Mouse (Mus musculus) liver, postnatal 0 days (tissue): ENCODE data around the gene Pimreg. TPM values are rescaled to one million over a fixed set of nuclear protein-coding genes. Genes with fewer than 3 reads are reported as not detected.

Experiments used
- ATAC-seq: fragments of 200-750 bp; cut with Nextera tagmentation; 2 replicates; pipeline ENCODE4 v1.8.0; 2017; ENCODE audit warnings: mild to moderate bottlenecking, moderate library complexity
- DNase-seq: peaks from one replicate; pipeline ENCODE4 v3.0.0-alpha.2; 2016
- H3K27ac ChIP-seq: fragments of 300-500 bp; sonication (generic); 2 replicates; pipeline ENCODE4 v1.5.1; 2014; ENCODE audit warnings: antibody characterized with exemption, moderate library complexity, mild to moderate bottlenecking, low read depth
- H3K27me3 ChIP-seq: fragments of 300-500 bp; sonication (generic); 2 replicates; pipeline ENCODE4 v1.6.1; 2014; ENCODE audit warnings: low read length, control low read depth, mixed read lengths; ENCODE audit not compliant: insufficient read depth
- H3K36me3 ChIP-seq: fragments of 300-500 bp; sonication (generic); replicated peaks from 2 replicates; pipeline ENCODE4 v1.6.1; 2014; ENCODE audit warnings: mild to moderate bottlenecking, control low read depth, low read length, moderate library complexity, mixed read lengths; ENCODE audit not compliant: insufficient read depth
- H3K4me1 ChIP-seq: fragments of 300-500 bp; sonication (generic); 2 replicates; pipeline ENCODE4 v1.6.1; 2014; ENCODE audit warnings: antibody characterized with exemption, mild to moderate bottlenecking, control low read depth; ENCODE audit not compliant: insufficient read depth
- H3K4me2 ChIP-seq: fragments of 300-500 bp; sonication (generic); 2 replicates; pipeline ENCODE4 v1.6.1; 2014; ENCODE audit warnings: low read depth, mild to moderate bottlenecking, low read length, moderate library complexity, mixed read lengths
- H3K4me3 ChIP-seq: fragments of 300-500 bp; sonication (generic); 2 replicates; pipeline ENCODE4 v1.5.1; 2014; ENCODE audit warnings: low read depth, low read length
- H3K9ac ChIP-seq: fragments of 300-500 bp; sonication (generic); replicated peaks from 2 replicates; pipeline ENCODE4 v1.6.1; 2014; ENCODE audit warnings: mild to moderate bottlenecking, moderate library complexity
- H3K9me3 ChIP-seq: fragments of 300-500 bp; sonication (generic); 2 replicates; pipeline ENCODE4 v1.6.1; 2016; ENCODE audit warnings: mild to moderate bottlenecking, control low read depth, low read length, mixed read lengths
- CTCF ChIP-seq: sonication (generic); IDR thresholded peaks from 2 replicates; pipeline ENCODE4 v1.5.1; 2016; ENCODE audit warnings: antibody characterized with exemption, low read depth
- EP300 ChIP-seq: IDR thresholded peaks from 2 replicates; pipeline ENCODE4 v1.6.1; 2016; ENCODE audit warnings: antibody characterized with exemption, low read depth, mild to moderate bottlenecking
- WGBS: fragments of 180-500 bp; shearing (Covaris S2); extraction: QIAGEN DNeasy Blood & Tissue Kit; methylation state at CpG from one replicate; pipeline ENCODE4 v1.1.7; 2014; ENCODE audit not compliant: insufficient replicate concordance; 5-methylcytosine and 5-hydroxymethylcytosine counted together
- polyA plus RNA-seq: library from polyadenylated mRNA; unstranded; fragments of >200 nt; fragmentation: Nextera tagmentation; extraction: Ambion mirVana; gene quantifications from 2 replicates; pipeline ENCODE4 v1.2.1, GENCODE M21; 2015

Gene Pimreg
- polyA plus RNA-seq, 1 experiment from 2014 or later, result 7.0 TPM

DNA sequence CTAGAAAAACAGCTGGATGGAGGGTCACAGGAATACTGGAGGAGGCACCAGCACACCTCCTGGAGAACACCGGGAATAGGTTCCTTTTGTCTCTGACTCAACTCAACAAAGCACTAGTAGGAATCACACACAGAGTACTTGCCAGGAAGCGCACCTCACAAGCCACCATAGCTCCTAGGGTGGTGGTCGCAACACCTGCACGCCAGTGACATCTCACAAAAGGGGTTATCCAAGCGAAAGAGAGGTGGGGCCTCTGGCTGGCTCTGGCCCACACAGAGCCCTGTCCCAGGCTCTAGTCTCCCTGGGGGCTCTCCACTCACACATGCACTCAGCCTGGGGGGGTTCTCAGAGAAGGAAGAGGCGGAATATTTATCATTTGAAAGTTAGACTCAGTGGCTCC is 6.9 kb downstream of the Pimreg start:
- H3K9me3 ChIP-seq, result no peaks in the 10 kb centered on the region
- H3K4me2 ChIP-seq, result no peak overlapping the region
- WGBS, result 57% methylated on average over 6 of the region's 6 CpGs
- no peak overlapping the region for H3K4me3 ChIP-seq
- no peaks in the 10 kb centered on the region for H3K36me3 ChIP-seq
- TF ChIP-seq EP300 (no peak), CTCF (no peak)
- no peak overlapping the region for H3K9ac ChIP-seq
- H3K27me3 ChIP-seq, result peaks cover 26% of the 10 kb centered on the region
- ATAC-seq, result no peak
- H3K27ac ChIP-seq, result no peak overlapping the region
- peaks cover 8% of the 10 kb centered on the region; the same call in 1 of the 2 replicates for H3K4me1 ChIP-seq
- no peak for DNase-seq

DNA sequence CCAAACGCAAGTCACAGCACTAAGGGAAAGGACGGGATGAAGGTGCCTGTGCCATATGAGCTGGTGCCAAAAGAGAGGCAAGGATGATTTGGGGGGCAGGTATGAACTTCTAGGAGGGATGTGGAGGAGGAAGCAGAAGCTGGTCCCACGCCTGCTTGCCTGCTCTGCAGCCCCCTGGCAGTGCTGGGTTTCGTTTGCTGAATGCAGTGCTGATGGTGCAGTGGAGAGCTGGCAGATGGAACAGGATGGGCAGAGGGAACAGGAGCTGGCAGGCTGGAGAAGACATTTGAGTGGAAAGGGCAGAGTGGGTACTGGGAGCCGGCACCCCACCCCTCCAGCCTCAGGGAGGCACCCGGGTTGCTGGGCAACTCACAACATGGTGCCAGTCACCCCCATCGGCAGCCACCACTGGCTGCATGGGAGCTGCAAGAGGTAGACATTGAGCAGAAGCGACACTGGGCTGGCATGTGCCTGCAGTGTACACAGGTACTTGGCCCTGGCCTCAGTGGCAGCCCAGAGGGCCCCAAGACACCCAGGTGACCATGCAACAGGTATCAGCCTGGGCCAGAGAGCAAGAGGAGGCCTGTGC is 7.4 kb downstream of the Pimreg start:
- 67% methylated on average over 8 of the region's 8 CpGs for WGBS
- H3K4me2 ChIP-seq, result no peak overlapping the region
- H3K27me3 ChIP-seq, result peaks cover 26% of the 10 kb centered on the region
- no peak overlapping the region for H3K9ac ChIP-seq
- ATAC-seq, result no peak
- H3K9me3 ChIP-seq, result no peaks in the 10 kb centered on the region
- H3K4me3 ChIP-seq, result no peak overlapping the region
- no peak for DNase-seq
- H3K36me3 ChIP-seq, result no peaks in the 10 kb centered on the region
- peaks cover 8% of the 10 kb centered on the region; the same call in 1 of the 2 replicates for H3K4me1 ChIP-seq
- H3K27ac ChIP-seq, result no peak overlapping the region
- no peak for TF ChIP-seq CTCF
- TF ChIP-seq EP300, result no peak

DNA sequence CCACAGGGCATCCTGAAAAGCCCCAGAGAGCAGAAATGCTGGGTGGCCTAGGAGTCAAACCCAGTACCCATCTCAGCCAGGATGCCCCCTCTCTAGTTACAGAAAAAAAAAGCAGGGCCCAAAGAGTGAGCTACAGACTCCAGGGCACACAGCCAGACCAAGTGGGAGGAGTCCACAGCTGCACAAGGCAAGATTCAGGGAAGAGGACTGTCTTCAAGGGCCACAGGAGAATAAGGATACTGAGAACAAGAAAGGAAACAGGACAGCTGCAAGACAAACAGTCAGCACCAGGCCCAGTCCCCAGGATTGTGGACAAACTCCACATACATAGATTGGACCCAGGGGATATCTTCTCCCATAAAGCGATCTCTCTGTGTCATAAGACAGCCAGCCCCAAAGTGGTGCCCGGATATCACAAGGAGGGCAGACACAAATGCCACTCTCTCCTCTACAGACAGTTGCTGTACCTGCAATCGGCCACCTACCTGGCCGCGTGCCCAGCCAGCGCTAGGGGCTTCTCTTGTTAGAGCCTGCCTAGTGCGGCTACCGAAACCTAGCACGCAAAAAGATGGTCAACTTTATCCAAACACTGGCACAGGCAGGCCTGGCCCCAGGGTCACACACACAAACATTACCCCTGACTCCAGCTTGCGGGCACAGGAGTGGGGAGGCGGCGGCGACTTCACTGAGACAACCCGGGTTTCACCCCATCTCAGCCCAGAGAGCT is 8.5 kb downstream of the Pimreg start:
- DNase-seq, result no peak
- peak overlapping the region; percentile 59 for H3K4me2 ChIP-seq

DNA sequence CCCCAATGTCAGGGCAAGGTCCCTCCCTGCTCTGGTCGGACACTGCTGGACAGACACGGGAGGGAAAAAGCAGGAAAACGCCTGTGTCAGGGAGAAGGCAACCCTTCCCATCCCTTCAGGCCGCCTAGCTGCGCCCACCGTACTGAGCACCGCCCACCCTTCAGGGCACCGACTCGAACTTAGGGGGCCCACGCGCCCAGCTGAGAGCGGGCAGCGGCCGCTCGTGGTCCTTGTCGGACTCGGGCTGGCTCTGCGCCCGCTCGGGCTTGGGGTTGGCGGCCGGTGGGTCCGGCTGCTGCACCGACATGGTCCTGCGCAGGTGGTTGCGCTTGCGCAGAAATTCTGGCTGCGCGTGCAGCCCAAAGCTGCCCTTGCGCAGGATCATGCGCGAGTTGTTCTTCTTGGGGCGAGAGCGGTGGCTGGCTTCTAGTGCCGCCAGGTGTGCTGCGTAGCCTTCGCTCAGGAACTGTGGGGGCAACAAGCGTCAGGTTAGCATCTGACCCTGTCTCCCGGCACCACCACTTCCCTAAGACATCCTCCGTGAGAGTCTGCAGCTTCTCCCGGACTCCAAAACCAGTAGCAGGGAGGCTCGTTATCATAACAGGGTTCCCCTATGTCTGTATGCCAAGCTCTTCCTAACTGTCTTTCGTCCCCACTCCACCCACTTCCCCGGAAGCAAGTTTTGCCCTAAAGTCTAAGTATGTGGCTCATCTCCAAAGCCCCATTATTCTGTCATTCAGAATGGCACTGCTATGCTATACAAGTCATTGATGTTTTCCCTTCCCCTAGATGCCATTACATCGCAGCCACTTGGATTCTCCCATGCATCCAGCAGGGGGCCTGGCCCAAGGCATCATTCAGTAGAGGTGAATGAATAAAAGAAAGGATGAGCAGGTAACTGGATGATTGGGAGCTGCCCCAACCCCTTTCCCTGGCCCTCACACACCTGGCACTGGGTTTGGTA is 9.3 kb downstream of the Pimreg start:
- WGBS, result 3% methylated on average over 45 of the region's 45 CpGs
- Histone ChIP-seq H3K27me3 (peaks cover 32% of the 10 kb centered on the region), H3K4me1 (peaks cover 8% of the 10 kb centered on the region; the same call in 1 of the 2 replicates), H3K36me3 (no peaks in the 10 kb centered on the region), H3K4me2 (peak overlapping the region; percentile 59), H3K9ac (no peak overlapping the region), H3K9me3 (no peaks in the 10 kb centered on the region), H3K27ac (no peak overlapping the region), H3K4me3 (peak overlapping the region; percentile 24)
- ATAC-seq (no peak), DNase-seq (no peak)
- no peak for TF ChIP-seq EP300
- peak; percentile 38; the same call in 1 of the 2 replicates for TF ChIP-seq CTCF

More for the DNA sequence above, 8.5 kb downstream of the Pimreg start:
- Histone ChIP-seq H3K9me3 (no peaks in the 10 kb centered on the region), H3K27me3 (peaks cover 30% of the 10 kb centered on the region), H3K27ac (no peak overlapping the region), H3K9ac (no peak overlapping the region), H3K4me3 (peak overlapping the region; percentile 24), H3K4me1 (peaks cover 8% of the 10 kb centered on the region; the same call in 1 of the 2 replicates), H3K36me3 (no peaks in the 10 kb centered on the region)
- no peak for TF ChIP-seq CTCF
- no peak for ATAC-seq
- 34% methylated on average over 14 of the region's 14 CpGs for WGBS

DNA sequence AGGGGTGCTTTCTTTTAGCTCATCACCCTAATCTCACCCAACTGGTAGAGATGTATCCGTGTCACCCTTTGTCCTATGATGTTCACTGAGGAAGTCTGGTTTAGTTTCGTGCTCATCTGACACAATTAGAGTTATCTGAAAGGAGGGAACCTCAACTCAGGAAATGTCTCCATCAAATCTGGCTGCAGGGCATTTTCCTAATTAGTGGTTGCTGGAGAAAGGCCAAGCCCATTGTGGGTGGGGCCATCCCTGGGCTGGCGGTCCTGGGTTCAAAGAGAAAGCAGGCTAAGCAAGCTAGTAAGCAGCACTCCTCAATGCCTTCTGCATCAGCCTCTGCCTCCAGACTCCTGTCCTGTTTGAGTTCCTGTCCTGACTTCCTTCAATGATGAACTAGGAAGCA is 10.4 kb downstream of the Pimreg start:
- Histone ChIP-seq H3K9me3 (no peaks in the 10 kb centered on the region), H3K4me3 (no peak overlapping the region), H3K36me3 (no peaks in the 10 kb centered on the region), H3K4me2 (no peak overlapping the region), H3K4me1 (peaks cover 8% of the 10 kb centered on the region; the same call in 1 of the 2 replicates), H3K27ac (no peak overlapping the region), H3K9ac (no peak overlapping the region), H3K27me3 (peaks cover 32% of the 10 kb centered on the region)
- WGBS, result 35% methylated on average over 3 of the region's 3 CpGs
- DNase-seq (no peak), ATAC-seq (no peak)
- TF ChIP-seq EP300, result no peak
- TF ChIP-seq CTCF, result no peak

DNA sequence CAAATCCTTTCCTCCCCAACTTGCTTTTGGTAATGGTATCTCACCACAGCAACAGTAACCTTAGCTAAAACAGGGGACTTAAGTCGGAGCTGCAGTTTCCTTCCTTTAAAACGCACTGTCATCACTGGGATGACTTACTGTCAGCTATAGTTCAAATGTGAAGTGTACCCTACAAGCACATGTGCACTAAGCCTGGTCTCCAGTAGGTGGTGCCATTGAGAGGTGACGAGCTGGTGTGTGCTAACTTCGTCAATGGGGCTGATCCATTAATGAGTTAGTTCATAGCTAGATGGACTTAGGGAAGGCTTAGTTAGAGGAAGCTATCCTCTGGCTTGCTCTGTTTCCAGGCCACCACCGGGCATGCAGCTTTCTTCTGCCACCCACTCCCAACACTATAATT is 10.8 kb downstream of the Pimreg start:
- Histone ChIP-seq H3K9me3 (no peaks in the 10 kb centered on the region), H3K4me2 (no peak overlapping the region), H3K9ac (no peak overlapping the region), H3K4me3 (no peak overlapping the region), H3K4me1 (peaks cover 8% of the 10 kb centered on the region; the same call in 1 of the 2 replicates), H3K36me3 (no peaks in the 10 kb centered on the region), H3K27me3 (peaks cover 32% of the 10 kb centered on the region), H3K27ac (no peak overlapping the region)
- TF ChIP-seq EP300 (no peak), CTCF (peak; percentile 86)
- WGBS, result 11% methylated on average over 5 of the region's 5 CpGs
- DNase-seq (peak; percentile 75), ATAC-seq (peak; percentile 61; the same call in 1 of the 2 replicates)
